Mouse (Mus musculus) midbrain, embryonic 14.5 days (tissue): ENCODE measurements around the gene Smcr8. TPM values are rescaled to one million over a fixed set of nuclear protein-coding genes. Genes with fewer than 3 reads are reported as not detected.

Experiments used
- ATAC-seq: fragments of 200-750 bp; cut with Nextera tagmentation; 2 replicates; pipeline ENCODE4 v1.8.0; 2017; ENCODE audit warnings: moderate number of reproducible peaks, moderate library complexity; ENCODE audit not compliant: low FRiP score, low TSS enrichment
- DNase-seq: peaks from one replicate; pipeline ENCODE4 v3.0.0-alpha.2; 2015
- H3K27ac ChIP-seq: fragments of 300-500 bp; sonication (generic); replicated peaks from 2 replicates; pipeline ENCODE4 v1.5.1; 2014; ENCODE audit warnings: mild to moderate bottlenecking, low read depth, low read length, moderate library complexity
- H3K27me3 ChIP-seq: fragments of 300-500 bp; sonication (generic); 2 replicates; pipeline ENCODE4 v1.6.1; 2014; ENCODE audit warnings: low read length, control low read depth, mixed read lengths; ENCODE audit not compliant: control insufficient read depth, insufficient read depth
- H3K36me3 ChIP-seq: fragments of 300-500 bp; sonication (generic); 2 replicates; pipeline ENCODE4 v1.6.1; 2014; ENCODE audit warnings: low read length, control low read depth; ENCODE audit not compliant: control insufficient read depth, insufficient read depth
- H3K4me1 ChIP-seq: fragments of 300-500 bp; sonication (generic); 2 replicates; pipeline ENCODE4 v1.6.1; 2014; ENCODE audit warnings: mild to moderate bottlenecking, antibody characterized with exemption, low read length, control low read depth; ENCODE audit not compliant: control insufficient read depth, insufficient read depth
- H3K4me2 ChIP-seq: fragments of 300-500 bp; sonication (generic); 2 replicates; pipeline ENCODE4 v1.6.1; 2014; ENCODE audit warnings: mild to moderate bottlenecking, low read length, moderate library complexity
- H3K4me3 ChIP-seq: fragments of 300-500 bp; sonication (generic); replicated peaks from 2 replicates; pipeline ENCODE4 v1.5.1; 2014; ENCODE audit warnings: low read depth, low read length
- H3K9ac ChIP-seq: fragments of 300-500 bp; sonication (generic); replicated peaks from 2 replicates; pipeline ENCODE4 v1.6.1; 2014; ENCODE audit warnings: mild to moderate bottlenecking, low read length, moderate library complexity
- H3K9me3 ChIP-seq: fragments of 300-500 bp; sonication (generic); 2 replicates; pipeline ENCODE4 v1.6.1; 2016; ENCODE audit warnings: low read length, control low read depth, mixed read lengths; ENCODE audit not compliant: control insufficient read depth
- WGBS: fragments of 180-500 bp; shearing (Covaris S2); extraction: QIAGEN DNeasy Blood & Tissue Kit; methylation state at CpG from one replicate; pipeline ENCODE4 v1.1.7; 2014; 5-methylcytosine and 5-hydroxymethylcytosine counted together
- polyA plus RNA-seq: library from polyadenylated mRNA; unstranded; fragments of >200 nt; fragmentation: Nextera tagmentation; extraction: Ambion mirVana; gene quantifications from 2 replicates; pipeline ENCODE4 v1.2.1, GENCODE M21; 2014

Gene Smcr8
- polyA plus RNA-seq, 1 experiment from 2014 or later, result 9.4 TPM

DNA sequence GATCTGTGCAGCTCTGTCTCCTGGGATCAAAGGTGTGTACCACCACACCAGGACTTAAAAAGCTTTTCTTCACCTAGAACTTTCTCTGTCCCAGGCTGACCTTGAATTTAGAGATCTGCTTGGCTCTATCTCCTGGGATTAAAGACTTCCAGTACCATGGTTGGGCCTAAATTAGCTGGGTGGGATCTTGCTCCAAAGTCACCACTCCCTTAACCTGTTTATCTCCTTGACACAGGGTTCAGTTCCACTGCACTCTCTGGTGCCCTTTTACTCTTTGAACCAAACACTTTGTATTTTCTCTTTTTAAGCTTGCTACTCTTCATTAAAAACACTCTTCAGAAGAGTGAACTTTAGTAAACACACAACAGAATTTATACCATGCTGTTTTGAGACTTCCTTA lies 39.9 kb upstream of the Smcr8 start:
- no peak for DNase-seq

DNA sequence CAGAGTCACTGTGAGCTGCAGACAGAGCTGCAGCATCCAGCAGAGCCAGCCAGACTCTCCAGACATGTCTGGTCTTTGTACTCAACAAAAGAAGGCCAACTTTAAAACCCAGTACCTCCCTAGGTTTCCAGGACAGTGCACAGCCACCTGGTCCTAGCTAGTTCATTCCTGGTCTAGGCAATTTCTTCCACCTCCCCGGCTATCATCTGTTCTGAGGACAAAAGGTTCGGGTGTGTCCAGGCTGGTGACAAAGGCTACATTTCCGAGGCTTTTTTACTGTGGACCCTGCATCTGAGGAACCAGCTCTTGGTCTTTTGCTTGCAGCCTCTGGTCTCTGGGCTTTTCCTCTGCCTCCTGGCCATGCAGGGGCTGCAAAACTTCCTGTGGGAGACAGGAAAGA lies 37.0 kb upstream of the Smcr8 start:
- Histone ChIP-seq H3K4me1 (no peaks in the 10 kb centered on the region), H3K4me2 (no peak overlapping the region), H3K4me3 (no peak overlapping the region), H3K27me3 (no peaks in the 10 kb centered on the region), H3K27ac (no peak overlapping the region), H3K9me3 (no peaks in the 10 kb centered on the region), H3K36me3 (peaks cover 60% of the 10 kb centered on the region), H3K9ac (no peak overlapping the region)
- 80% methylated on average over 3 of the region's 3 CpGs for WGBS
- no peak for DNase-seq
- ATAC-seq, result no peak

More for the DNA sequence above, 39.9 kb upstream of the Smcr8 start:
- Histone ChIP-seq H3K4me2 (no peak overlapping the region), H3K9ac (no peak overlapping the region), H3K9me3 (no peaks in the 10 kb centered on the region), H3K27ac (no peak overlapping the region), H3K36me3 (peaks cover 41% of the 10 kb centered on the region), H3K4me3 (no peak overlapping the region), H3K27me3 (no peaks in the 10 kb centered on the region), H3K4me1 (no peaks in the 10 kb centered on the region)
- no peak for ATAC-seq

DNA sequence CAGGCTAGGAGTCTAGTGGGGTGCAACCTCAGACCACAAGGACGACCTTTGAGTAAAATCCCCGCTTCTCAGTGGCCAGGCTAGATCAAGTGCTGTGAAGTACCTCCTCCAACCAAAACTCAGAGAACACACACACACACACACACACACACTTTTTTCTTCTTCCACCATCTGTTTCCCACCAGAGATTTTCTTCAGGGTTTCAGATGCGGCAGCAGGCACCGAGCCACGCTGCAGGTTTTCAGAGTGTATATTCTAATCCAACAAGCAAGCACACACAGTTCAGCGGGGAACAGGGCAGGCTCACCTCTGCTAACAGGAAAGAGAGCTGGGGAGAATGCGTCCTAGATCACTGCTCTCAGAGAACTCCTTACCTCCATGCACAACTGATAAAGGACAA lies 21.8 kb upstream of the Smcr8 start:
- Histone ChIP-seq H3K4me2 (no peak overlapping the region), H3K36me3 (peaks cover 68% of the 10 kb centered on the region), H3K27me3 (no peaks in the 10 kb centered on the region), H3K4me1 (no peaks in the 10 kb centered on the region), H3K9me3 (no peaks in the 10 kb centered on the region), H3K9ac (no peak overlapping the region), H3K27ac (no peak overlapping the region), H3K4me3 (no peak overlapping the region)
- DNase-seq, result no peak
- 97% methylated on average over 7 of the region's 7 CpGs for WGBS
- ATAC-seq, result no peak

DNA sequence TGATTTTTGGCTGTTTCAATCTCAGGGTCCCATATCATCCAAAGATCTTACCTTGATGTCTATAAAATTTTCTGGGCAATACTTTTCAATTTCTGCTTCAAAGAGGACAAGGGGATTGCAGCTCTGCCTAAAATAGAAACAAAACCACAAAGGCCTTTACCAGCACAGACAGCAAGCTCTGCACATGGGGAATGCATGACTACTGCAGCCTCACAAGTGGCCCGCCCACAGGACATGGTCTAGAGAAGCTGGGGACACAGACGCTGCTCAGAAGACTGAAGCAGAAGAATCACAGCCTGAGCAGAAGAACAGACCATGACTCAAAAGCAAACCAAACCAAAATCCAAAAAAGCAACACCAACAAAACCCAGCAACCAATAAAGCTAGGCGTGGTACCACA lies 15.6 kb upstream of the Smcr8 start:
- Histone ChIP-seq H3K27me3 (no peaks in the 10 kb centered on the region), H3K27ac (no peak overlapping the region), H3K4me2 (no peak overlapping the region), H3K4me3 (no peak overlapping the region), H3K36me3 (peaks cover 32% of the 10 kb centered on the region), H3K9ac (no peak overlapping the region), H3K9me3 (no peaks in the 10 kb centered on the region), H3K4me1 (no peaks in the 10 kb centered on the region)
- WGBS, result 93% methylated on average over 3 of the region's 3 CpGs
- ATAC-seq (no peak), DNase-seq (no peak)

DNA sequence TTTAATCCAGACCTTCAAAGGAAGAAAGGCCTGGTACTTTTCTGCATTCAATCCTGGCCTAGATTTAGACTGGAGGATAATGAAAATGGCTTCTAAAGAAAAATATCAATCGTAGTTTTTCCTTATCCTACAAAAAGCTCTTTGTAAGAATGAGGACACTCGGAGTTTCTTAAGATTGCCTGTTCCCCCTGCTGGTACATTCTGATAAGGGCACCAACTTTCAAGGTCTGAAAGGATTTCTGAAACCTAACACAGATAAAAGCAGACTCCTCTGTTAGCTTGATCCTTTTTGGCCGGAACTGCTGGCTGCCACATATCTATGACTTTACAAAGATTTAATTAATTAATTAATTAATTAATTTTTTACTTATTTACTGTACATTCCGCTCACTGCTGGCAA lies 10.4 kb upstream of the Smcr8 start:
- no peak overlapping the region for H3K27ac ChIP-seq
- H3K36me3 ChIP-seq, result peaks cover 3% of the 10 kb centered on the region; the same call in 1 of the 2 replicates
- H3K4me3 ChIP-seq, result no peak overlapping the region
- H3K4me2 ChIP-seq, result no peak overlapping the region
- ATAC-seq (no peak), DNase-seq (no peak)
- WGBS, result 87% methylated on average over 4 of the region's 4 CpGs
- H3K9me3 ChIP-seq, result no peaks in the 10 kb centered on the region
- no peaks in the 10 kb centered on the region for H3K4me1 ChIP-seq
- H3K9ac ChIP-seq, result no peak overlapping the region
- no peaks in the 10 kb centered on the region for H3K27me3 ChIP-seq

DNA sequence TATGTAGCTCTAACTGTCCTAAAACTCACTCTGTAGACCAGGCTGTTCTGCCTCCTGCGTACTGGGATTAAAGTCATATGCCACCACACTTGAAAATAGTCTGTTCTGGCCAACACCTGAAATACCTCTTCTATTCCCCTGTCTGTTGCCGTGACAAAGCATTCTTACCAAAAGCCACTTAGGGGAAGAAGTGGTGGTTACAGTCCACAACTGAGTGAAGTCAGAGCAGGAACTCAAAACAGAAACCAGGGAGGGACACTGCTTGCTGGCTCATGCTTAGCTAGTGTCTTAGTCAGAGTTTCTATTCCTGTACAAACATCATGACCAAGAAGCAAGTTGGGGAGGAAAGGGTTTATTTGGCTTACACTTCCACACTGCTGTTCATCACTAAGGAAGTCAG lies 8.0 kb upstream of the Smcr8 start:
- Histone ChIP-seq H3K27me3 (no peaks in the 10 kb centered on the region), H3K4me3 (no peak overlapping the region), H3K4me1 (no peaks in the 10 kb centered on the region), H3K9me3 (no peaks in the 10 kb centered on the region), H3K9ac (no peak overlapping the region), H3K27ac (no peak overlapping the region), H3K4me2 (no peak overlapping the region), H3K36me3 (0 out of 2 replicates have a peak, but pooled peaks cover 2% of the 10 kb centered on the region)
- no peak for ATAC-seq
- DNase-seq, result no peak
- 87% methylated on average over 2 of the region's 2 CpGs for WGBS

DNA sequence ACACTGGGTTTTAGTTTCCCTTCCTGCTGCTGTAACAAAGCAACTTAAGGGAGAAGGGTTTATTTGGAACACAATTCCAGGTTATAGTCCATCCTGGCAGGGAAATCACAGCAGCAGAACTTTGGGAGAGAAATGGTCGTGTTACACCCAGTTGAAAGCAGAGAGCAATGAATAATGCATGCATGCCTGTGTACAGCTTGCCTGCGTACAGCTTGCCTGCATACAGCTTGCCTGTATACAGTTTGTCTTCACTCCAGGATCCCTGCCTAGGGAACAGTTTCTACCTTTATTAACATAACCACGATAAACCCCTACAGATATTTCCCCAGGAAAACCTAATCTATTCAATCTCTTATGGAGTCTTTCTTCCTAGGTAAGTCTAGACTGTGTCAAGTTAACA lies 6.5 kb upstream of the Smcr8 start:
- peaks cover 6% of the 10 kb centered on the region for H3K4me1 ChIP-seq
- no peaks in the 10 kb centered on the region for H3K9me3 ChIP-seq
- ATAC-seq, result no peak
- H3K36me3 ChIP-seq, result 0 out of 2 replicates have a peak, but pooled peaks cover 2% of the 10 kb centered on the region
- WGBS, result 78% methylated on average over 3 of the region's 3 CpGs
- H3K27me3 ChIP-seq, result no peaks in the 10 kb centered on the region
- H3K4me2 ChIP-seq, result no peak overlapping the region
- H3K27ac ChIP-seq, result no peak overlapping the region
- H3K4me3 ChIP-seq, result no peak overlapping the region
- no peak for DNase-seq
- no peak overlapping the region for H3K9ac ChIP-seq

DNA sequence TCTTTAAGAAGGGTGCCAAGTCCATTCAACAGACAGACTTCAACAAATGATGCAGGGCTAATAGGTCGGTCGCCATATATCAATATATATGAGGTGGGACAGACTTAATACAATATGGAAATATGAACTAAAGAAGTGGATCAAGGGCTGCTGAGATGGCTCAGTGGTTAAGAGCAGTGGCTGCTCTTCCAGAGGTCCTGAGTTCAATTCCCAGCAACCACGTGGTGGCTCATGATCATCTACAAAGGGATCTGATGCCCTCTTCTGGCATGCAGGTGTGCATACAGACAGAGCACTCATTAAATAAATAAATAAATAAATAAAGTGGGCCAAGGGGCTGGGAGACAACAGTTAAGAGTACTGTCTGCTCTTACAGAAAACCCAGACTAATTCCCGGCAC lies 5.2 kb upstream of the Smcr8 start:
- ATAC-seq (no peak), DNase-seq (no peak)
- WGBS, result 87% methylated on average over 4 of the region's 4 CpGs
- Histone ChIP-seq H3K4me3 (no peak overlapping the region), H3K9ac (no peak overlapping the region), H3K36me3 (no peaks in the 10 kb centered on the region), H3K4me1 (peaks cover 15% of the 10 kb centered on the region), H3K27ac (no peak overlapping the region), H3K27me3 (no peaks in the 10 kb centered on the region), H3K4me2 (no peak overlapping the region), H3K9me3 (no peaks in the 10 kb centered on the region)

DNA sequence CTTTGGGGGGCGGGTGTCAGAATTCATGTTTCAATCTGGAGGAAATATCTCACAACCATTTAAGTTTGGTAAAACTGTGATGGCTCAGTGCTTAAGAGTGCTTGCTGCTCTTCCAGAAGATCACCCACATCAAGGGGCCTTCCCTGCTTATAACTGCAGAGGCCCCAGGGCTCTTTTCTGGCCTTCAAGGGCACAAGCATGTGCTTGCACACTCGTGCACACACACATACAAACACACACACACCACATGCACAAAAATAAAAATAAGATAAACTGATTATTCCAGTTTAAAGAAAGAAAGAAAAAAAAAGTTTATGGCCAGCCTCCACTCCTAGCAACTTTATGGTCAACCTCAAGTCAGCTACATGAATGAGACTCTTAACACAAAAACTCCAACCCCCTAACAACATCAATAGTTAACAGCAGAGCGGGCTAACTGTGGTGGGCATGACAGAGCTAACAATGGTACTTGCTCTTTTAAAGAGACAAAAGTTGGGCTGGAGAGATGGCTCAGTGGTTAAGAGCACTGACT lies 3.1 kb upstream of the Smcr8 start:
- DNase-seq (no peak), ATAC-seq (no peak)
- Histone ChIP-seq H3K4me3 (no peak overlapping the region), H3K4me2 (no peak overlapping the region), H3K9me3 (no peaks in the 10 kb centered on the region), H3K27ac (no peak overlapping the region), H3K4me1 (peaks cover 29% of the 10 kb centered on the region), H3K9ac (no peak overlapping the region), H3K36me3 (peaks cover 6% of the 10 kb centered on the region; the same call in 1 of the 2 replicates), H3K27me3 (no peaks in the 10 kb centered on the region)
- WGBS, result 89% methylated on average over 3 of the region's 3 CpGs
